Mouse (Mus musculus): ENCODE measurements around the gene Fpgs. TPM values are rescaled to one million over a fixed set of nuclear protein-coding genes. Genes with fewer than 3 reads are reported as not detected.

Gene Fpgs
- polyA plus RNA-seq, 1 experiment from 2014 or later: 34.8 TPM

DNA sequence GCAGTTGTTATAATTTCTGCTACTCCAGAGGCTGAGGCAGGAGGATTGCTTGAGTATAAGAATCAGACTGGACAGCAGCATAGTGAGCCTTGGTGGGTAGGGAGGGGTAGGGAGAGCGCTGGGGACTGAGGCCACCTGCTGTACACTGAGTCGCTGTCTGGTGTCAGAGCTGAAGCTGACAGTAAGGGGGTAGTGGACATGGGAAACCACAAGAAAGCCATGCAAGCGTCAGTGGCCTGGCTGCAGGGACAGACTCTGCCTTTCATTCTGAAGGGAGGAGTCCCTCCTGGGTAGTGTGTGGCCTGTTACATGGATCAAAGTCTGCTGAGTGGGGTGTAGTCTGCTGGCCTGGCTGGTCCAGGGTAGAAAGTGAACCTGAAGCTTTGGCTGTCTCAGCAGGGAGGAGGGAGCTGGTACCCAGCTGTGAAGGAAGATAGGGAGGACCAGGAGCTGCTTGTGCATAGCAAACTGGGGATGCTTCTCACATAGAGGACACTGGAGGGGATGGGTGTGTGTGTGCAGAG is 32.4 kb upstream of the Fpgs start:
- Histone ChIP-seq H3K4me1 (peaks cover 58% of the 10 kb centered on the region), H3K27ac (peak overlapping the region; percentile 6; the same call in 1 of the 2 replicates), H3K4me3 (no peak overlapping the region)

DNA sequence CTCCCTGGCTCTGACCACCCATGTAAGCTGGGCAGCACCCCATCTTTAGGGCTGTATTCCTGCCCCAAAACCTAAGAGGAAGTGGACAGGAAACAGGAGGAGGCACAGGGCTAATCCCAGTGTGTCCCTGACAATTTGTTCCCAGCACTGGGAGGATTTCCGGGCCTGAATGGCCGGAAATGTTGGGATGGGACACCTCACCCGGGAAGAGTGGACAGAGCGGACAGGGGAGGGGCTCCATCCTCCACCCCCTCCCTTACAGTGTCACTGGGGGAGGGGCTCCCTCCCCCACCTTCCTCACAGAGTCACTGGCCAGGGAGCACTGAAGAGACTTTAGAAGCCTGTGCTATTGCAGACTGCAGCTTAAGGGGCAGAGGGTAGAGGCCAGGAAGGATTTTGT is 31.0 kb upstream of the Fpgs start:
- peaks cover 63% of the 10 kb centered on the region for H3K4me1 ChIP-seq
- WGBS: 41% methylated on average over 4 of the region's 4 CpGs
- no peak for DNase-seq (ENCODE audit: low spot score)
- H3K27ac ChIP-seq: peak overlapping the region; percentile 43
- H3K4me3 ChIP-seq: no peak overlapping the region
- no peaks in the 10 kb centered on the region for H3K9me3 ChIP-seq
- peaks cover 7% of the 10 kb centered on the region; the same call in 1 of the 2 replicates for H3K36me3 ChIP-seq
- H3K27me3 ChIP-seq (ENCODE audit: insufficient read depth, poor library complexity, severe bottlenecking): peaks cover 15% of the 10 kb centered on the region

More for the DNA sequence above, 32.4 kb upstream of the Fpgs start:
- no peaks in the 10 kb centered on the region for H3K9me3 ChIP-seq
- DNase-seq (ENCODE audit: low spot score): no peak
- peaks cover 29% of the 10 kb centered on the region for H3K27me3 ChIP-seq (ENCODE audit: insufficient read depth, poor library complexity, severe bottlenecking)
- 46% methylated on average over 3 of the region's 3 CpGs for WGBS
- peaks cover 8% of the 10 kb centered on the region; the same call in 1 of the 2 replicates for H3K36me3 ChIP-seq

DNA sequence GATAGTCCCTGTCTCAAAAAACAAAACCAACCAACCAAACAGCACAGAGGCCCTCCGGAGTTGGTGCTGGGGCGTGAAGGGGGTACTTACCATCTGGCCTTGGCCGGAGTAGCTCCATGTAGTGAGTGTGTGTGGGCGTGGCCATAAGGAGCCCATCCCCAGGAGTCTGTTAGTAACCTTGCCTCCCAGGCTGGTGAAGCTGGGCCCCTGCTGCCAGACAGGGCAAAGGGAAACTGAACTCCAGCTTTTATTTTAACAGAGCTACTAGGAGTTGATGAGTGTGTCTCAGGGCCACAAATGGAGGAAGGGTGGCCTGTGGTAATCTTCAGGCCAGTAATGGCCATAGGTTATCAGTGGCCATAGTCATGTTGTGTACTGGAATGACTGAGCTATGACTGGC is 30.5 kb upstream of the Fpgs start:
- Histone ChIP-seq H3K4me1 (peaks cover 68% of the 10 kb centered on the region), H3K4me3 (no peak overlapping the region), H3K36me3 (peaks cover 7% of the 10 kb centered on the region; the same call in 1 of the 2 replicates), H3K27ac (peak overlapping the region; percentile 43), H3K27me3 (ENCODE audit: insufficient read depth, poor library complexity, severe bottlenecking) (peaks cover 11% of the 10 kb centered on the region; the same call in 1 of the 2 replicates), H3K9me3 (no peaks in the 10 kb centered on the region)
- 32% methylated on average over 4 of the region's 4 CpGs for WGBS
- DNase-seq (ENCODE audit: low spot score): no peak

- peaks cover 74% of the 10 kb centered on the region for H3K4me1 ChIP-seq
- H3K27ac ChIP-seq: peak overlapping the region; percentile 72; the same call in 1 of the 2 replicates
- peaks cover 7% of the 10 kb centered on the region; the same call in 1 of the 2 replicates for H3K27me3 ChIP-seq (ENCODE audit: insufficient read depth, poor library complexity, severe bottlenecking)
- H3K4me3 ChIP-seq: no peak overlapping the region
- H3K36me3 ChIP-seq: peaks cover 7% of the 10 kb centered on the region; the same call in 1 of the 2 replicates
- H3K9me3 ChIP-seq: no peaks in the 10 kb centered on the region
- no peak for DNase-seq (ENCODE audit: low spot score)
- 71% methylated on average over 6 of the region's 6 CpGs for WGBS
Measured at GRCm38 (mm10) chr2:32732695-32733094, 28.8 kb upstream of the Fpgs start.

DNA sequence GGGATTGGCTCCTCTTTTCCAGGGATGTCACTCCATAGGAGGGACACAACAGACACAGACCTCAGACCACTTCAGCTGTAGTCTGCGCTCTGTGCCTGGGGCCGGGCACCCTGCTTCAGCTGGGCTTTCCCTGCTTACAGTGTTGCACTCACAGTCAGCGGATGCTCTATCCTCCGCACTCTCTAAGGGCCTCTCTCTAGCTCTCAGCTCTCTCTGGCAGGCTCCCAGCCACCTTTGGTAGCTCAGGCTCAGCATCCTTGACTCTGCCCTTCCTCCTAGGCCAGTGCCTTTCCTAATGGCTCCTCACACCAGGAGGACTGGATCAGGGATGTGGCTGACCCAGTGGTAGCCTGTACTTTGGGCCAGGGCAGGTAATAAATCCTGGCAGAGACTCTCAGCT is 28.0 kb upstream of the Fpgs start:
- 53% methylated on average over 4 of the region's 4 CpGs for WGBS
- DNase-seq (ENCODE audit: low spot score): no peak
- H3K4me1 ChIP-seq: peaks cover 69% of the 10 kb centered on the region
- H3K27me3 ChIP-seq (ENCODE audit: insufficient read depth, poor library complexity, severe bottlenecking): peaks cover 7% of the 10 kb centered on the region; the same call in 1 of the 2 replicates
- peak overlapping the region; percentile 72 for H3K27ac ChIP-seq
- H3K36me3 ChIP-seq: no peaks in the 10 kb centered on the region
- no peak overlapping the region for H3K4me3 ChIP-seq
- H3K9me3 ChIP-seq: no peaks in the 10 kb centered on the region

GRCm38 (mm10) chr2:32730854-32731253 is 26.9 kb upstream of the Fpgs start:
- Histone ChIP-seq H3K4me3 (peak overlapping the region; percentile 59), H3K9me3 (no peaks in the 10 kb centered on the region), H3K27me3 (ENCODE audit: insufficient read depth, poor library complexity, severe bottlenecking) (0 out of 2 replicates have a peak, but pooled peaks cover 5% of the 10 kb centered on the region), H3K4me1 (peaks cover 61% of the 10 kb centered on the region), H3K27ac (peak overlapping the region; percentile 78), H3K36me3 (no peaks in the 10 kb centered on the region)
- WGBS: 23% methylated on average over 11 of the region's 11 CpGs
- no peak for DNase-seq (ENCODE audit: low spot score)

DNA sequence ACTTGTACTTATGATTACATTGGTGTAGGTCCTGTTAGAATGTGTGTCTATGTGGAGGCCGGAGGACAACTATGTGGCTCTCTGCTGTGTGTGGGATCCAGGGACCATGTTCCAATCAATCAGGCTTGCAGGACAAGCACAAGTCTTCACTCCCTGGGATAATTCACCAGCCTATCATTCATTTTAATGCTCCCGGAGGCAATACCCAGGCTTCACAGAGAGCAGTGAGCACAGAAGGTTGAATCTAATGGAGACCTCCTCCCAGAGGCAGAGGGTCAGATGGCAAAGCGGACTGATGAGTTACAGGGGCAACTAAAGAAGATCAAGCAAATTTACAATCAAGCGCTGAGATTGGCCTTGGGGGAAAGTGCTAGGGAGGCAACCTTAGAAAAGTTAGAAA is 25.6 kb upstream of the Fpgs start:
- WGBS: 67% methylated on average over 4 of the region's 4 CpGs
- H3K27ac ChIP-seq: peak overlapping the region; percentile 78
- H3K4me1 ChIP-seq: peaks cover 49% of the 10 kb centered on the region
- H3K27me3 ChIP-seq (ENCODE audit: insufficient read depth, poor library complexity, severe bottlenecking): 0 out of 2 replicates have a peak, but pooled peaks cover 5% of the 10 kb centered on the region
- H3K36me3 ChIP-seq: no peaks in the 10 kb centered on the region
- no peak for DNase-seq (ENCODE audit: low spot score)
- H3K9me3 ChIP-seq: no peaks in the 10 kb centered on the region
- H3K4me3 ChIP-seq: peak overlapping the region; percentile 59

DNA sequence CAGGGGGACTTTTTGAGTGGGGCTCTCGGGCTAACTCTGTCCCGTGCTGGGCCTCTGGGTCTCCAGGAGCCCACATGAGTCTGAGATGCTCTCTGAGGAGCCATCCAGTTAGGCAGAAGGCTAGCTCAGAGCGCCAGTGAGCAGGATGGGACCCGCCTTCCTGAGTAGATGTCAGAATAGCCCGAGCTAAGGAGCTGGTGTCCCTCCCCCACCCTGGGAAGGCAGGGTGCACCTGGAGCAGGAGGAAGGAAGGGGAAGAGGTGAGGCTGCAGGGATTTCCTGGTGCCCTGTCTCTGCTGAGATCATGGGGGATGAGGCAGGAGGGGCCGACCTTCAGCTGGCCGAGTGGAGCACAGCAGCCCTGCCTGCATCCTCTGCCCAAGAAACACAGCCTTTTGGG is 24.5 kb upstream of the Fpgs start:
- 30% methylated on average over 7 of the region's 7 CpGs for WGBS
- Histone ChIP-seq H3K36me3 (no peaks in the 10 kb centered on the region), H3K27ac (peak overlapping the region; percentile 73), H3K9me3 (no peaks in the 10 kb centered on the region), H3K27me3 (ENCODE audit: insufficient read depth, poor library complexity, severe bottlenecking) (0 out of 2 replicates have a peak, but pooled peaks cover 5% of the 10 kb centered on the region), H3K4me1 (peaks cover 41% of the 10 kb centered on the region), H3K4me3 (peak overlapping the region; percentile 59)
- DNase-seq (ENCODE audit: low spot score): no peak

- DNase-seq (ENCODE audit: low spot score): peak; percentile 98
- no peaks in the 10 kb centered on the region for H3K36me3 ChIP-seq
- H3K9me3 ChIP-seq: no peaks in the 10 kb centered on the region
- peaks cover 37% of the 10 kb centered on the region for H3K4me1 ChIP-seq
- H3K4me3 ChIP-seq: peak overlapping the region; percentile 59
- peak overlapping the region; percentile 73 for H3K27ac ChIP-seq
- 0% methylated on average over 16 of the region's 16 CpGs for WGBS
- H3K27me3 ChIP-seq (ENCODE audit: insufficient read depth, poor library complexity, severe bottlenecking): 0 out of 2 replicates have a peak, but pooled peaks cover 5% of the 10 kb centered on the region
Measured at GRCm38 (mm10) chr2:32727435-32727834, 23.5 kb upstream of the Fpgs start.

- peaks cover 35% of the 10 kb centered on the region for H3K4me1 ChIP-seq
- H3K27ac ChIP-seq: no peak overlapping the region
- no peaks in the 10 kb centered on the region for H3K36me3 ChIP-seq
- no peak overlapping the region for H3K4me3 ChIP-seq
- no peak for DNase-seq (ENCODE audit: low spot score)
- 77% methylated on average over 16 of the region's 16 CpGs for WGBS
- no peaks in the 10 kb centered on the region for H3K27me3 ChIP-seq (ENCODE audit: insufficient read depth, poor library complexity, severe bottlenecking)
- no peaks in the 10 kb centered on the region for H3K9me3 ChIP-seq
Measured at GRCm38 (mm10) chr2:32724832-32725790, 21.2 kb upstream of the Fpgs start.

- H3K4me1 ChIP-seq: peaks cover 29% of the 10 kb centered on the region
- no peak for DNase-seq (ENCODE audit: low spot score)
- H3K27me3 ChIP-seq (ENCODE audit: insufficient read depth, poor library complexity, severe bottlenecking): no peaks in the 10 kb centered on the region
- no peaks in the 10 kb centered on the region for H3K36me3 ChIP-seq
- no peaks in the 10 kb centered on the region for H3K9me3 ChIP-seq
- WGBS: 64% methylated on average over 4 of the region's 4 CpGs
- H3K4me3 ChIP-seq: no peak overlapping the region
- H3K27ac ChIP-seq: no peak overlapping the region
Measured at GRCm38 (mm10) chr2:32724149-32724548, 20.2 kb upstream of the Fpgs start.

GRCm38 (mm10) chr2:32722581-32722980 is 18.6 kb upstream of the Fpgs start:
- Histone ChIP-seq H3K36me3 (no peaks in the 10 kb centered on the region), H3K4me3 (no peak overlapping the region), H3K9me3 (no peaks in the 10 kb centered on the region)

GRCm38 (mm10) chr2:32722046-32722445 is 18.1 kb upstream of the Fpgs start:
- Histone ChIP-seq H3K4me3 (0 out of 2 replicates have a peak overlapping the region, but pooled peaks have one; percentile 12), H3K27me3 (ENCODE audit: insufficient read depth, poor library complexity, severe bottlenecking) (no peaks in the 10 kb centered on the region), H3K36me3 (no peaks in the 10 kb centered on the region), H3K4me1 (peaks cover 27% of the 10 kb centered on the region), H3K27ac (peak overlapping the region; percentile 31), H3K9me3 (no peaks in the 10 kb centered on the region)
- WGBS: 49% methylated on average over 6 of the region's 6 CpGs
- DNase-seq (ENCODE audit: low spot score): no peak

More at GRCm38 (mm10) chr2:32722581-32722980, 18.6 kb upstream of the Fpgs start:
- DNase-seq (ENCODE audit: low spot score): no peak
- H3K27ac ChIP-seq: no peak overlapping the region
- WGBS: 78% methylated on average over 3 of the region's 3 CpGs
- peaks cover 28% of the 10 kb centered on the region for H3K4me1 ChIP-seq
- H3K27me3 ChIP-seq (ENCODE audit: insufficient read depth, poor library complexity, severe bottlenecking): no peaks in the 10 kb centered on the region

Data from heart, embryonic 10.5 days (tissue).